Mouse (Mus musculus) G1E (cell line): ENCODE results near the gene Iqgap2. TPM values are rescaled to one million over a fixed set of nuclear protein-coding genes. Genes with fewer than 3 reads are reported as not detected.

Experiments
- ATAC-seq: 2 replicates; pipeline ENCODE4 v1.8.0; 2016; ENCODE audit warnings: mild to moderate bottlenecking; ENCODE audit not compliant: insufficient number of reproducible peaks, poor library complexity, low FRiP score, severe bottlenecking; ENCODE audit errors: extremely low read depth
- DNase-seq: peaks from one replicate; pipeline ENCODE4 v3.0.0; 2012; ENCODE audit warnings: low spot score
- H3K27me3 ChIP-seq: 2 replicates; pipeline ENCODE4 v1.6.1; 2012; ENCODE audit warnings: mild to moderate bottlenecking, low read length, inconsistent platforms; ENCODE audit not compliant: insufficient read depth
- H3K36me3 ChIP-seq: replicated peaks from 2 replicates; pipeline ENCODE3; 2012; ENCODE audit warnings: mild to moderate bottlenecking, inconsistent platforms
- H3K4me1 ChIP-seq: 2 replicates; pipeline ENCODE4 v1.6.1; 2012; ENCODE audit warnings: low read depth, low read length, inconsistent platforms, mixed read lengths; ENCODE audit not compliant: insufficient read depth
- H3K4me3 ChIP-seq: 2 replicates; pipeline ENCODE4 v1.5.1; 2012; ENCODE audit warnings: low read depth, mild to moderate bottlenecking, inconsistent platforms, low read length, moderate library complexity, mixed read lengths
- H3K9me3 ChIP-seq: replicated peaks from 2 replicates; pipeline ENCODE4 v1.6.1; 2012; ENCODE audit warnings: inconsistent platforms
- CTCF ChIP-seq: IDR thresholded peaks from 2 replicates; pipeline ENCODE4 v1.5.1; 2012; ENCODE audit warnings: low read depth, low read length, inconsistent platforms, mixed read lengths
- GATA1 ChIP-seq: IDR thresholded peaks from 2 replicates; pipeline ENCODE4 v1.6.1; 2012; ENCODE audit warnings: borderline replicate concordance, low read length, inconsistent platforms, mixed read lengths
- GATA2 ChIP-seq: IDR thresholded peaks from 2 replicates; pipeline ENCODE4 v1.6.1; 2012; ENCODE audit warnings: low read depth, low read length, inconsistent platforms, borderline replicate concordance
- POLR2AphosphoS5 ChIP-seq: IDR thresholded peaks from 2 replicates; pipeline ENCODE4 v1.6.1; 2012; ENCODE audit warnings: low read depth, low read length, inconsistent platforms; ENCODE audit not compliant: insufficient replicate concordance
- TAL1 ChIP-seq: conservative IDR thresholded peaks from 2 replicates; pipeline ENCODE4 v1.6.1; 2012; ENCODE audit warnings: low read depth, low read length, inconsistent platforms, mixed read lengths
- polyA plus RNA-seq: library from polyadenylated mRNA; stranded (reverse); fragments of >175 nt; gene quantifications from 2 replicates; pipeline ENCODE4 v1.2.3, GENCODE M21; 2012
- total RNA-seq, 2 experiments: library from RNA; stranded (forward) in 1 of 2; stranded (reverse) in 1 of 2; fragments of 200-1000 nt in 1 of 2; fragments of >200 nt in 1 of 2; fragmentation: Nextera tagmentation in 1 of 2; gene quantifications; 2 replicates each; pipeline ENCODE4 v1.2.3; 2014 to 2017

Iqgap2 gene
- total and polyA plus RNA-seq, 3 experiments, result 3.0 to 14.3 (median 6.6) TPM

GRCm38 (mm10) chr13:95843411-95844026 is 48.2 kb downstream of the Iqgap2 start:
- DNase-seq, result no peak
- Histone ChIP-seq H3K4me3 (no peak overlapping the region), H3K27me3 (no peaks in the 10 kb centered on the region), H3K36me3 (no peaks in the 10 kb centered on the region), H3K4me1 (no peaks in the 10 kb centered on the region), H3K9me3 (no peaks in the 10 kb centered on the region)
- no peak for ATAC-seq
- TF ChIP-seq TAL1 (no peak), GATA2 (no peak), GATA1 (no peak), POLR2AphosphoS5 (no peak), CTCF (no peak)

- TF ChIP-seq TAL1 (no peak), GATA1 (no peak), CTCF (no peak), POLR2AphosphoS5 (no peak), GATA2 (no peak)
- H3K27me3 ChIP-seq, result no peaks in the 10 kb centered on the region
- no peaks in the 10 kb centered on the region for H3K36me3 ChIP-seq
- H3K9me3 ChIP-seq, result no peaks in the 10 kb centered on the region
- DNase-seq, result no peak
- no peak overlapping the region for H3K4me3 ChIP-seq
- ATAC-seq, result no peak
- H3K4me1 ChIP-seq, result no peaks in the 10 kb centered on the region
These were observed 48.9 kb downstream of the Iqgap2 start for GRCm38 (mm10) chr13:95842803-95843202.

GRCm38 (mm10) chr13:95841946-95842345 is 49.8 kb downstream of the Iqgap2 start:
- no peaks in the 10 kb centered on the region for H3K27me3 ChIP-seq
- H3K4me1 ChIP-seq, result no peaks in the 10 kb centered on the region
- TF ChIP-seq GATA1, result no peak
- no peak for TF ChIP-seq POLR2AphosphoS5
- TF ChIP-seq GATA2, result no peak
- no peak for TF ChIP-seq TAL1
- no peak for TF ChIP-seq CTCF
- no peak overlapping the region for H3K4me3 ChIP-seq
- DNase-seq, result no peak
- no peak for ATAC-seq
- H3K9me3 ChIP-seq, result no peaks in the 10 kb centered on the region
- no peaks in the 10 kb centered on the region for H3K36me3 ChIP-seq

- TF ChIP-seq TAL1 (no peak), CTCF (no peak), GATA2 (no peak), POLR2AphosphoS5 (no peak), GATA1 (no peak)
- no peaks in the 10 kb centered on the region for H3K4me1 ChIP-seq
- H3K9me3 ChIP-seq, result no peaks in the 10 kb centered on the region
- H3K4me3 ChIP-seq, result no peak overlapping the region
- ATAC-seq, result no peak
- peaks cover 3% of the 10 kb centered on the region for H3K36me3 ChIP-seq
- no peaks in the 10 kb centered on the region; the same call in 1 of the 2 replicates for H3K27me3 ChIP-seq
- no peak for DNase-seq
These were observed 54.8 kb downstream of the Iqgap2 start for GRCm38 (mm10) chr13:95836944-95837343.

GRCm38 (mm10) chr13:95833473-95833872 is 58.2 kb downstream of the Iqgap2 start:
- Histone ChIP-seq H3K9me3 (no peaks in the 10 kb centered on the region), H3K4me3 (no peak overlapping the region), H3K4me1 (peaks cover 3% of the 10 kb centered on the region; the same call in 1 of the 2 replicates), H3K27me3 (no peaks in the 10 kb centered on the region; the same call in 1 of the 2 replicates), H3K36me3 (peaks cover 3% of the 10 kb centered on the region)
- TF ChIP-seq TAL1 (no peak), POLR2AphosphoS5 (no peak), GATA1 (no peak), CTCF (no peak), GATA2 (no peak)
- ATAC-seq (no peak), DNase-seq (no peak)

GRCm38 (mm10) chr13:95832712-95833111 is 59.0 kb downstream of the Iqgap2 start:
- Histone ChIP-seq H3K27me3 (no peaks in the 10 kb centered on the region; the same call in 1 of the 2 replicates), H3K4me3 (no peak overlapping the region), H3K4me1 (peaks cover 3% of the 10 kb centered on the region; the same call in 1 of the 2 replicates), H3K9me3 (no peaks in the 10 kb centered on the region), H3K36me3 (peaks cover 3% of the 10 kb centered on the region)
- ATAC-seq (no peak), DNase-seq (no peak)
- TF ChIP-seq CTCF, result no peak
